Mouse (Mus musculus) forebrain, embryonic 15.5 days (tissue): ENCODE data around the gene Lrig2. TPM values are rescaled to one million over a fixed set of nuclear protein-coding genes. Genes with fewer than 3 reads are reported as not detected.
A peak's percentile ranks its signal among the peaks of the same experiment; 100 is the strongest.

Experiments
- ATAC-seq: fragments of 200-750 bp; cut with Nextera tagmentation; replicated peaks from 2 replicates; pipeline ENCODE4 v1.8.0; 2017; ENCODE audit warnings: mild to moderate bottlenecking, moderate TSS enrichment, moderate library complexity
- H3K27ac ChIP-seq: fragments of 300-500 bp; sonication (generic); replicated peaks from 2 replicates; pipeline ENCODE4 v1.5.1; 2015; ENCODE audit warnings: mild to moderate bottlenecking, inconsistent platforms
- H3K27me3 ChIP-seq: fragments of 300-500 bp; sonication (generic); 2 replicates; pipeline ENCODE4 v1.6.1; 2015; ENCODE audit warnings: inconsistent platforms
- H3K36me3 ChIP-seq: fragments of 300-500 bp; sonication (generic); 2 replicates; pipeline ENCODE4 v1.6.1; 2015; ENCODE audit warnings: mild to moderate bottlenecking, inconsistent platforms
- H3K4me1 ChIP-seq: fragments of 300-500 bp; sonication (generic); 2 replicates; pipeline ENCODE4 v1.6.1; 2015; ENCODE audit warnings: inconsistent platforms
- H3K4me2 ChIP-seq: fragments of 300-500 bp; sonication (generic); replicated peaks from 2 replicates; pipeline ENCODE4 v1.6.1; 2015; ENCODE audit warnings: mild to moderate bottlenecking, inconsistent platforms
- H3K4me3 ChIP-seq: fragments of 300-500 bp; sonication (generic); 2 replicates; pipeline ENCODE4 v1.5.1; 2015; ENCODE audit warnings: mild to moderate bottlenecking, inconsistent platforms
- H3K9ac ChIP-seq: fragments of 300-500 bp; sonication (generic); replicated peaks from 2 replicates; pipeline ENCODE4 v1.6.1; 2015; ENCODE audit warnings: mild to moderate bottlenecking, inconsistent platforms
- H3K9me3 ChIP-seq: fragments of 300-500 bp; sonication (generic); 2 replicates; pipeline ENCODE4 v1.6.1; 2016; ENCODE audit warnings: inconsistent platforms
- WGBS: fragments of 180-500 bp; shearing (Covaris S2); methylation state at CpG from one replicate; pipeline ENCODE4 v1.1.7; 2015; ENCODE audit warnings: mixed read lengths; 5-methylcytosine and 5-hydroxymethylcytosine counted together
- polyA plus RNA-seq: library from polyadenylated mRNA; unstranded; fragments of >200 nt; fragmentation: Nextera tagmentation; extraction: Ambion mirVana; gene quantifications from 2 replicates; pipeline ENCODE4 v1.2.1, GENCODE M21; 2015

The Lrig2 gene
- polyA plus RNA-seq, 1 experiment from 2014 or later: 30.5 TPM

DNA sequence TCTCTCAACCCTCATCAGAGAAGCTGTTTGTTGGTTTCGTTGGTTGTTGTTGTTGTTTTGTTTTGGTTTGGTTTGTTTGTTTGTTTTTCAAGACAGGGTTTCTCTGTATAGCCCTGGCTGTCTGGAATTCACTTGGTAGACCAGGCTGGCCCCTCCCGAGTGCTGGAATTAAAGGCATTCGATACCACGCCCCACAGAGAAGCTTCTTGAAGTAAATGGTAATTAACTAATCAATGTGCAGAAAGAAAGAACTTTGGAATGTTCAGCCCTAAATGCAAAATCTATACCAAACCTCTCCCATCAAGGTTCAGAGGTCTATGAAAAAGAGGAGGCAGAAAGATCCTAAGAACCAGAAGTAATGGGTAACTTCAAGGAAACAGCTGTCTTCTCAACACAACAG, 15.5 kb downstream of the Lrig2 start:
- no peaks in the 10 kb centered on the region for H3K27me3 ChIP-seq
- no peak overlapping the region for H3K4me3 ChIP-seq
- no peaks in the 10 kb centered on the region for H3K9me3 ChIP-seq
- no peak for ATAC-seq
- H3K27ac ChIP-seq: no peak overlapping the region
- 95% methylated on average over 4 of the region's 4 CpGs for WGBS
- H3K4me2 ChIP-seq: no peak overlapping the region
- no peak overlapping the region for H3K9ac ChIP-seq
- H3K4me1 ChIP-seq: no peaks in the 10 kb centered on the region
- H3K36me3 ChIP-seq: peaks cover 45% of the 10 kb centered on the region

DNA sequence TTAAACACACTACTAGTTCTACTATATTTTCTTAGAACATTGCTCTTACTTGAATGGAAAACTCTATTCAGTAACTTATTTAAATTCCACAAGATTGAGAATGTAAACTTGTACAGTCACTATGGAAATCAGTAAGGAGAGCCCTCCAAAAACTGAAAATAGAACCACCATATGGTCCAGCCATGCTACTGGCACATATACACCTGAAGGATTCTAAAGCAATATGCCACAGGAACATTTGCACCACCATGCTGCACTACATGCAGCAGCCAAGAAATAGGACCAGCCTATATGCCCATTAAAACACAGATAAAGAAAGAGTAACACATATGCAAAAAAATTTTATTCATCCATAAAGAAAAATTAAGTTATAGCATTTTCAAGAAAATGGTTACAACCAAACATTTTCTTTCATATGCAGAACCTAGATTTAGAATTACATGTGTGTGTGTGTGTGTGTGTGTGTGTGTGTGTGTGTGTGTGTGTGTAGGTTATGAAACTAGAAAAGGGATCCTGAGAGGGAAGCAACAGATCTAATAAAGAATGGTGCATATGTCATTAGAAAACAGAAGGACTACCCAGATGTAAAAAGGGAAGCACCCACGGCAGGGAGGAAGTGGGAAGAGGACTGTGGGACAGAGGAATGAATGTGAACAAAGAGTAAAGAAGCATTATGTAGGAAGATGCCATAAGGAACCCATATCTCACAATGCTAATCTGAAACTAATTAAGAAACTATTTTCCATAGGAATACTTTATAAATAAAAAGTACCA, 30.6 kb downstream of the Lrig2 start:
- Histone ChIP-seq H3K36me3 (peaks cover 48% of the 10 kb centered on the region), H3K4me1 (no peaks in the 10 kb centered on the region), H3K4me3 (no peak overlapping the region), H3K4me2 (no peak overlapping the region), H3K27ac (no peak overlapping the region), H3K27me3 (no peaks in the 10 kb centered on the region), H3K9me3 (no peaks in the 10 kb centered on the region), H3K9ac (no peak overlapping the region)
- 79% methylated on average over 1 of the region's 1 CpGs for WGBS
- ATAC-seq: no peak

DNA sequence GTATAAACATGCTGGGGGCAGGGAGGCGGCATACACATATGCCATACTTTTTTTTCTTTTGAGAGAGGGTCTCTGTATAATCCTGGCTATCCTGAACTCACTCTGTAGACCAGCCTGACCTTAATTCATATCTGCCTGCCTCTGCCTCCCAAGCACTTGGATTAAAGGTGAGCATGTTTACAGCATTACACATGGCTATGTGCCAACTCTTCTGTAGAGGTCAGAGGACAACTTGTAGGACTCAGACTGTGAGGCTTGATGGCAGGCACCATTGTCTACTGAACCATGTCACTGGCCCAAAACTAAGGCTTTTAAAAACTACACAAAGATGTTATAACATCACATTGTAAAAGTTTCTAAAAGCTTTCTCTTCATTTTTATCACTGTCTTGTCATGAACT, 33.7 kb downstream of the Lrig2 start:
- H3K36me3 ChIP-seq: peaks cover 46% of the 10 kb centered on the region
- ATAC-seq: no peak
- H3K27ac ChIP-seq: no peak overlapping the region
- H3K27me3 ChIP-seq: no peaks in the 10 kb centered on the region
- 92% methylated on average over 1 of the region's 1 CpGs for WGBS
- no peaks in the 10 kb centered on the region for H3K4me1 ChIP-seq
- H3K9me3 ChIP-seq: no peaks in the 10 kb centered on the region
- no peak overlapping the region for H3K4me3 ChIP-seq
- no peak overlapping the region for H3K4me2 ChIP-seq
- H3K9ac ChIP-seq: no peak overlapping the region

DNA sequence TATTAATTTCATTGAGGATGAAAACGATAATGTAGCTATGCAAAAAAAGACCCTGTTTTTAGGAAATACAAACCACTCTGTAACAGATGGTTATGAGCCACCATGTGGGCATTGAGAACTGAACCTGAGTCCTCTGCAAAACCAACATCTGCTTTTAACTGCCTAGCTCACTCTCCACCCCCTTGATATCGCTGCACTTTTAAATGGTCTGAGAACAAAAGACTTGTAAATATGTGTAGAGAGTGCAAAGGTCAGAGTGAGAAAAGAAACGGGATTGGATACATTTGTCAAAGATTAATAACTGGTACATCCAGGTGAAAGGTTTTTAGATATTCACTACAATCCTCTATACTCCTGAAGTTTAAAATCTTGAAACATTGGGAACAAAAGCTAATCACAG, 42.3 kb downstream of the Lrig2 start:
- Histone ChIP-seq H3K4me3 (no peak overlapping the region), H3K9me3 (no peaks in the 10 kb centered on the region), H3K4me1 (no peaks in the 10 kb centered on the region), H3K36me3 (peaks cover 29% of the 10 kb centered on the region), H3K27ac (no peak overlapping the region), H3K9ac (no peak overlapping the region), H3K4me2 (no peak overlapping the region), H3K27me3 (no peaks in the 10 kb centered on the region)
- no peak for ATAC-seq
- 71% methylated on average over 3 of the region's 3 CpGs for WGBS

DNA sequence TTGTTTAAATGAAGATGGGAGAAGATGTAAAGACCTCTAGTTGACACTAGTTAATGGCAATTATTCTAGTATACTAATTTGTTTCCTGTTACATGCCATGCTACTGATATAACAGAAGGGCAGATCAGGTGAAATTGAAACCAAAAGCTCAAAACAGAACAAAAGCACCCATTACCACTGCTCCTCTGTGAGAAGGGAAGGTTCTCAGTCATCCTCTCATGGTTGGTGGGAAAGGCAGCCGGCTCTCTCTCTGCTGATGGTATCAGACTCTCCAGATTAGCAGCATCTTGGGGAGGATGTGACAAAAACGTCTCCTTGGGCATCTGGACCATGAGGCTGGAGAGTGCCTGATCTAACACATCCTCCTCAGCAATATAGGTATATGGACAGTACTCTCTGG, 50.5 kb downstream of the Lrig2 start:
- no peak overlapping the region for H3K4me2 ChIP-seq
- H3K36me3 ChIP-seq: peaks cover 85% of the 10 kb centered on the region
- WGBS: 88% methylated on average over 2 of the region's 2 CpGs

DNA sequence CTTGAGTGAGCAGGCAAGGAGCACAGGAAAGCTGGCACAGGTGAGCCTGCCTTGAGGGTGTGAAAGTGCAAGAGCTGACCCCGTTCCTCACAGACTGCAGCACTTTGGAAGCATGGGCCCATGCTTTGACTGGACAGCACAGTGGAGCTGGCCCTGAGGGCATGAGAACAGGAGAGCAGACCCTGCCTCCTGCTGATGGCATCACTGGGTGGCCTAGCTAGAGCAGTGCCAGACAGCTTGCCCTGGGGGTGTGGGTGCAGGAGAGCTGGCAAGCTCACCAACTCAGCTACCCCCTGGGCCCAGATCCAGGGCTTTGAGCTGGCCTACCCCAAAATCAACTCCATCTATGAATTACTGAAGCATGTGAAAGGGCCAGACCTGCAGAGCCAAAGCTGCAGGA, 53.1 kb downstream of the Lrig2 start:
- peaks cover 73% of the 10 kb centered on the region for H3K36me3 ChIP-seq
- H3K4me1 ChIP-seq: peaks cover 3% of the 10 kb centered on the region; the same call in 1 of the 2 replicates
- no peak overlapping the region for H3K4me2 ChIP-seq
- H3K27me3 ChIP-seq: no peaks in the 10 kb centered on the region
- no peak overlapping the region for H3K27ac ChIP-seq
- H3K9ac ChIP-seq: no peak overlapping the region
- no peak overlapping the region for H3K4me3 ChIP-seq
- WGBS: 78% methylated on average over 1 of the region's 1 CpGs
- H3K9me3 ChIP-seq: no peaks in the 10 kb centered on the region
- ATAC-seq: peak; percentile 53; the same call in 1 of the 2 replicates

More for the DNA sequence above, 50.5 kb downstream of the Lrig2 start:
- H3K9ac ChIP-seq: no peak overlapping the region
- no peak for ATAC-seq
- H3K27ac ChIP-seq: no peak overlapping the region
- H3K9me3 ChIP-seq: no peaks in the 10 kb centered on the region
- no peak overlapping the region for H3K4me3 ChIP-seq
- H3K4me1 ChIP-seq: no peaks in the 10 kb centered on the region
- no peaks in the 10 kb centered on the region for H3K27me3 ChIP-seq

DNA sequence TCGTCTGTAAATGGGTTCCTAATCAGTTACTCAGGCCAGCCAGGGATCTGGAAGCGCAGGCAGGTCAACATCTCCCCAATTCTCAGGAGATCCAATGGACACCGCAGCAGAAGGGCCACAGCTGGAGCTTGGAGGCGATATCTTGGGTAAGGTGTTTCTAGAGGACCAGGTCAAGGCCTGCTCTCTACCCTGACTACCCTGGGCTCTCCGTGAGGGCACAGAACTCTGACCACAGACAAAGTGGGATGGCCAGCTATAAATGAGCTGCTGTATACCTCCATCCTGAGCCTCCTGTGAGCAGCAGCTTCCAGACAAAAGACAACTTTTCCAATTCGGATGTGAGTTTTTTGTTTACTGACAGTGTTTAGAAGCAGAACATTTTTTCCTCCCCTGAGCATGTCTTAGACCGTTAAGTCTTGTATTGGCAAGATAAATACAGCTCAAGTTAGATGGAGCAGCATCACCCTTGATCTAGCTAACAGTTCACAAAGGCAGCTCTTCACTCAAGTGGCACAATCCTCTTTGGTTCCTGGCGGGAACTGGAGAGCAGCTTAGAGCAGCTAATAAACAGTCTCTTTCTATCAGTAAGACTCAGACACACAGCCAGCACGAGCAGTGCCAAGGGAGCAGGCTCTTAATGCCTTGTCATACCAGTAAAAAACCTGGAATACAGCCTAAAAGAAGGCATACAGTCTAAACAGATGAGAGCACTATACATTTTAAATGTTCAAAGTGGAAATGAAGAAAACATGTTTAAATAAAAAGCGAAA, 56.0 kb downstream of the Lrig2 start:
- WGBS: 65% methylated on average over 10 of the region's 10 CpGs
- H3K4me1 ChIP-seq: peaks cover 3% of the 10 kb centered on the region; the same call in 1 of the 2 replicates
- H3K9me3 ChIP-seq: no peaks in the 10 kb centered on the region
- no peak overlapping the region for H3K4me2 ChIP-seq
- no peak for ATAC-seq
- H3K27me3 ChIP-seq: no peaks in the 10 kb centered on the region
- H3K4me3 ChIP-seq: no peak overlapping the region
- H3K27ac ChIP-seq: no peak overlapping the region
- H3K36me3 ChIP-seq: peaks cover 46% of the 10 kb centered on the region
- no peak overlapping the region for H3K9ac ChIP-seq

DNA sequence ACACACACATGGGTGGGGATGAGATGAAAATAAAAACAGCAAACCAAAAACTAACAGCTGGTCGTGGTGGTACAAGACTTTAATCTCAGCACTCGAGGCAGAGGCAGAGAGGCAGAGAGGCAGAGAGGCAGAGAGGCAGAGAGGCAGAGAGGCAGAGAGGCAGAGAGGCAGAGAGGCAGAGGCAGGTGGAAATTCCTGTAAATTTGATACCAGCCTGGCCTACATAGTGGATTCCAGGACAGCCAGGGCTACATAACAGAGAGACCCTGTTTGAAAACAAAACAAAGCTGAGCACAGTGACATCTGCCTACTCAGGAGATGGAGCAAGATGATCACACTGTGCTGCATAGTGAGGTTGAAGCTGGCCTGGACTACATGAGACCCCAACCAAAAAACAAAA, 64.5 kb downstream of the Lrig2 start:
- Histone ChIP-seq H3K27me3 (no peaks in the 10 kb centered on the region), H3K4me1 (0 out of 2 replicates have a peak, but pooled peaks cover 3% of the 10 kb centered on the region), H3K9ac (no peak overlapping the region), H3K4me3 (no peak overlapping the region), H3K27ac (no peak overlapping the region), H3K4me2 (no peak overlapping the region), H3K36me3 (no peaks in the 10 kb centered on the region), H3K9me3 (no peaks in the 10 kb centered on the region)
- WGBS: 79% methylated on average over 2 of the region's 2 CpGs
- no peak for ATAC-seq

DNA sequence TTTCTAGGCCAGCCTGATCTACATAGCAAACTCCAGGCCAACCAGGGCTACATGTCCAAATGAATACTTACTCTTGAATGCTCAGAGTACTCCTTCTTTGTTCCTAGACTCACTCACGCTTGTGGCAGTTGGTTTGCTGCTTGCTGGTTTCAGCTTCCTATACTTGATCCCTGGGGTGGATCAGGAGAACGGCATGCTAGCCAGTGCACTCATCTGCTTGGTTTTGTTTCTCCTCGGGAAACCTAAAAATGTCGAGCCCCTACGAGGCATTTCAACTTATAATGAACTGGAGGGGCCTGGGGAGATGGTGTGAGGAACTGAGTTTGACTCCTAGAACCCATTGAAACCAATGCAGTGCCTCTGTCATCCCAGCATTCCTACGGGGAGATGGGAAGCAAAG, 65.0 kb downstream of the Lrig2 start:
- Histone ChIP-seq H3K36me3 (no peaks in the 10 kb centered on the region), H3K9me3 (no peaks in the 10 kb centered on the region), H3K9ac (no peak overlapping the region), H3K4me3 (no peak overlapping the region), H3K4me2 (no peak overlapping the region), H3K27ac (no peak overlapping the region), H3K27me3 (no peaks in the 10 kb centered on the region), H3K4me1 (peaks cover 7% of the 10 kb centered on the region)
- WGBS: 83% methylated on average over 6 of the region's 6 CpGs
- ATAC-seq: no peak

DNA sequence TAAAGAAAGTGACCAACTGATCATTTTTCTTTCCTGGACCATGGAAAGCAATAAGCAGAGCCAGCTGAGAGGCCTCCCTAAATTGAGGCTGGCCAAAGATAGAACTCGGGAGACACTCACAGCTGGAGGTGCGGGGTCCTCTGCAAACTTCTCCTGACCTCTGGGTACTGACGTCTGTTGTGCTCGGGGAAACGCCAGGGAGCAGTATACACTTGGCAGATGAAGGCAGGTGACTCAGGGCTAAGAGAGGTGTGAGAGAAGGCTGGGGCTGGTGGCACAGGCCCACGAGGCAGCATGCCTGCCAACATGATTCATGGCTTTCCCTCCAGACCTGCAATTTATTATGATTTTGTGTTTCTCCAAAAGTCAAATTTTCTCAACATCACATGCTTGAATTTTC, 66.1 kb downstream of the Lrig2 start:
- ATAC-seq: no peak
- WGBS: 60% methylated on average over 6 of the region's 6 CpGs
- no peaks in the 10 kb centered on the region for H3K9me3 ChIP-seq
- H3K4me1 ChIP-seq: peaks cover 10% of the 10 kb centered on the region
- H3K36me3 ChIP-seq: no peaks in the 10 kb centered on the region
- H3K4me2 ChIP-seq: no peak overlapping the region
- no peak overlapping the region for H3K27ac ChIP-seq
- H3K9ac ChIP-seq: no peak overlapping the region
- no peak overlapping the region for H3K4me3 ChIP-seq
- H3K27me3 ChIP-seq: no peaks in the 10 kb centered on the region

DNA sequence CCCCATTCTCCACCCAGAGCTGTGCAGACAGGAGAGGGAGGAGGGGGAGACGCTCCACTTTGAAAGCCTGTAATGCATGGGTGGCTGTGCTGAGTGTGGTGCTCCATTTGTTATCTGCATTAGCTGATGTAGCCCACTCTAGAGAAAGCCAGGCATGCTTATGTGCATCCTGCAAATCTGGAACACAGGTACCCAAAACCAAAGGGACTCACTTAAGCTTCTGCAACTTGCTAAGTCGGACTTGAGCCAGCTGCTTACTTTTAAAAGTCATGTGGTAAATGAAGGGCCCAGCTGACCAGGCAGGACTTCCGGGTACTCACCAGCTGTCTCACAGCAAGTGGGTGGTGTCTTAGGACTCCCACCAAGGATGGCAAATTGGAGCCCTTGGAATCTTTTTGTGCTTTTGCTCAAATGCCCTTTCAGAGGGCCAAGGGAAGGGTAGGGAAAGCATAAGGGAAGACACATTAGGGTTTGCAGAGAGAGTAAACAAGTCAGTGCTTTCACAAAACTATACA, 66.7 kb downstream of the Lrig2 start:
- no peak overlapping the region for H3K4me2 ChIP-seq
- H3K27me3 ChIP-seq: no peaks in the 10 kb centered on the region
- H3K4me1 ChIP-seq: peaks cover 10% of the 10 kb centered on the region
- no peaks in the 10 kb centered on the region for H3K36me3 ChIP-seq
- H3K9ac ChIP-seq: no peak overlapping the region
- H3K9me3 ChIP-seq: no peaks in the 10 kb centered on the region
- 71% methylated on average over 3 of the region's 3 CpGs for WGBS
- H3K27ac ChIP-seq: no peak overlapping the region
- H3K4me3 ChIP-seq: no peak overlapping the region
- ATAC-seq: no peak

DNA sequence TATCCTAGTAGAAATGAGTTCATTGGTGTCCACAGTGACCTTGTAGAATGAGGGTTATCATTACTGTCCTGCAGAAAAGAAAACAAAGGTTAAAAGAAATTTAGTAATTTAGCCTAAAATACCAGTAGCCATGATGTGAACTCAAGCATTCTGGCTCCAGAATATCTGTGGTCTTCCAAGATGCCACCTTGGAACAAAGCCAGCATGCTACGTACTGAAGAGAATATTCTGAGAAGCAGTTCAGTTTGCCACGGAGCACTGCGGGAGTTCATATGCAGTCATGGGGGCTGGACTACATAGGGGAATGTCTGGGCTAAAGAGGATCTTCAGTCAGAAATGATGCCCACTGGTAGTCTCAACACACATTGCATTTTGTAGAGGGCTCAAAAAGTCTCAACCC, 67.6 kb downstream of the Lrig2 start:
- no peaks in the 10 kb centered on the region for H3K27me3 ChIP-seq
- no peaks in the 10 kb centered on the region for H3K9me3 ChIP-seq
- H3K9ac ChIP-seq: no peak overlapping the region
- no peaks in the 10 kb centered on the region for H3K36me3 ChIP-seq
- no peak overlapping the region for H3K4me2 ChIP-seq
- ATAC-seq: no peak
- H3K4me3 ChIP-seq: no peak overlapping the region
- WGBS: 70% methylated on average over 3 of the region's 3 CpGs
- no peak overlapping the region for H3K27ac ChIP-seq
- H3K4me1 ChIP-seq: peaks cover 10% of the 10 kb centered on the region
